Comparison of ENCODE assay signal across 38 mouse cellular contexts in the genomic region with DNA sequence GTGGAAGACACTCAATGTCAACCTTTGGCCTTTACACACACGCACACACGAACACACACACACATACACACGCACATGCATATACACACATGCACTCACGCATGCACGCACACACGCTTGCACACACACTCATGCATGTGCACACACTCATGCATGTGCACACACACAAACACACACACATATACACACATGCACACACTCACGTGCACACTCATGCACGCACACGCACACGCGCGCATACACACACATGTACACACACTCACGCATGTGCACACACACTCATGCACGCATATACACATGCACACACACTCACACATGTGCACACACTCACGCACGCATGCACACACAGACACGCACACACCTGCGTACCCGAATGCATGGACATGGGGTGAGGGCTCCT. TPM values are rescaled to one million over a fixed set of nuclear protein-coding genes. Genes with fewer than 3 reads are reported as not detected.
"Had no signal": no experiment of that assay in that cellular context is flagged by ENCODE, and none has a peak within 500 bp of the region (broad histone marks: within the 10 kb centered on the region; RNA-seq: fewer than 3 reads in every experiment).

No protein-coding gene starts in this region.

- H3K9me3 ChIP-seq: hindbrain, embryonic 15.5 days had no signal

- DNase-seq: gastrocnemius, postnatal 14 days; gastrocnemius, postnatal 36 days; heart, adult 11 months; heart, adult 2 months; heart, postnatal 14 days; heart, postnatal 36 days; kidney, adult 11 months; kidney, adult 2 months; kidney, adult 9 months; kidney, postnatal 10 days; kidney, postnatal 36 days; layer of hippocampus, adult 9-11 months; layer of hippocampus, postnatal 36 days; left cerebral cortex, postnatal 4 days had no signal

- H3K4me3 ChIP-seq: heart, adult 2 months; heart, embryonic 13.5 days; heart, embryonic 15.5 days; hindbrain, embryonic 13.5 days; hindbrain, embryonic 15.5 days; limb, embryonic 13.5 days; limb, embryonic 15.5 days; liver, embryonic 12.5 days had no signal

- H3K27me3 ChIP-seq: heart, embryonic 13.5 days; heart, embryonic 15.5 days; hindbrain, embryonic 13.5 days; hindbrain, embryonic 15.5 days; limb, embryonic 13.5 days; limb, embryonic 15.5 days; liver, embryonic 12.5 days had no signal

- H3K27ac ChIP-seq: heart, adult 2 months; heart, embryonic 13.5 days; heart, embryonic 15.5 days; hindbrain, embryonic 13.5 days; hindbrain, embryonic 15.5 days; hindbrain, postnatal 0 days; limb, embryonic 13.5 days; limb, embryonic 15.5 days; liver, embryonic 12.5 days had no signal

- H3K4me1 ChIP-seq: heart, embryonic 13.5 days; hindbrain, embryonic 13.5 days; hindbrain, embryonic 15.5 days; liver, embryonic 12.5 days had no signal

- H3K9ac ChIP-seq: heart, embryonic 13.5 days; heart, embryonic 15.5 days; hindbrain, embryonic 13.5 days; hindbrain, embryonic 15.5 days; limb, embryonic 13.5 days; limb, embryonic 15.5 days; liver, embryonic 12.5 days had no signal

RNA-seq across cellular contexts. Expression of gene Myl10, which starts 59.2 kb away (rescaled TPM):
- total RNA-seq: heart, adult 2 months; heart, postnatal 14 days; heart, postnatal 36 days; hindbrain, postnatal 0 days; layer of hippocampus, adult 18-20 months; layer of hippocampus, adult 8-10 months; layer of hippocampus, postnatal 14 days; layer of hippocampus, postnatal 36 days; left cerebral cortex, adult 18-20 months; left cerebral cortex, adult 8-10 months; left cerebral cortex, postnatal 10 days; left cerebral cortex, postnatal 25 days; left cerebral cortex, postnatal 4 days; liver, adult 2 months had no signal
- polyA plus RNA-seq: heart, adult 2 months; heart, embryonic 11.5 days; heart, embryonic 13.5 days; heart, postnatal 0 days; hindbrain, embryonic 11.5 days; hindbrain, embryonic 13.5 days; hindbrain, embryonic 15.5 days; hindbrain, postnatal 0 days; intestine, embryonic 14.5 days; intestine, embryonic 16.5 days; kidney, adult 2 months; kidney, embryonic 16.5 days; large intestine, adult 2 months; limb, embryonic 11.5 days; limb, embryonic 13.5 days; liver, adult 2 months; liver, embryonic 12.5 days had no signal
